Mouse (Mus musculus) neutrophil, adult 83 days (primary cell): Measurements from ENCODE around the gene Dnaaf2. TPM values are rescaled to one million over a fixed set of nuclear protein-coding genes. Genes with fewer than 3 reads are reported as not detected.

ENCODE experiments used
- total RNA-seq, 2 experiments: library from RNA; stranded (reverse); gene quantifications; one replicate each; pipeline ENCODE4 v1.2.4; 2023

Gene Dnaaf2
- 1 to 10 TPM; 1.5 to 1.8 TPM for total RNA-seq

DNA sequence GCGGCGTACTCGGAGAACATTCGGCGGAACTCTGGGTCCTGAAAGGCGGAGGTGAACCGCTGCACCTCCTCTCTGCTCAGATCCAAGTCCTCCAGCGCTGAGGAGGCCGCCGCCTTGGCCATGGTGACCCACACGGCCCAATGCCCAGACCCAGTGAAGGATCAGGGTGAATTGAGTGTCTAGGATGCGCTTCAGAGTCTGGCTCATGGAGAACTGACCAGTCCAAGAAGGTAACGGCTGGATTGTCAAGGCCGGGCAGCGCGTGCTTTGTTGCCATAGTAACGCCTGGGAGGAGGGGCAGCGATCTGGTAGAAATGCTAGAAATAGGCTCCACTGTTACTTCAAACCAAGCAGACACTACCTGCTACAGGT lies at the start of gene Dnaaf2:
Dnaaf2 (minus strand) TSS at position 266 of the 372 bp plus-strand sequence.

DNA sequence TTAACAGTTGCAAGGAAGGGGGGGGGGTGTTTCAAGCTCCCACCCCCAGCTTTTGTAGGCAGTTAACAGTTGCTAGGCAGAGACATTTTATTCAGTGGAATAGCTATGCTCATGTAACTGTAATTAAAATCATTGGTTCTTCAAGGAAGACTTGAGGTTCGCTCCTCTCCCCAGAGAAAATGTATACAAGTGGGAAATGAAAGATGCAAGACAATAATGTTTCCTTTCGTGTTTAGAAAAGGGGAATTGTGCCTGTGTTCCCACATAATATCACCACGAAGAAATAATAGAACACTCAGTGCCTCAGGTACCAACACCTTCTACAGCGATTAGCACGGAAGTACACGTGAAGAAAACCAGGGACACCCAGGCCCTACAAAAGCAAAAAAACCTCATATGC lies 42.6 kb upstream of the Dnaaf2 start, which contains the start of gene Klhdc1:
Klhdc1 (plus strand) TSS at position 301 of the 400 bp plus-strand sequence.

DNA sequence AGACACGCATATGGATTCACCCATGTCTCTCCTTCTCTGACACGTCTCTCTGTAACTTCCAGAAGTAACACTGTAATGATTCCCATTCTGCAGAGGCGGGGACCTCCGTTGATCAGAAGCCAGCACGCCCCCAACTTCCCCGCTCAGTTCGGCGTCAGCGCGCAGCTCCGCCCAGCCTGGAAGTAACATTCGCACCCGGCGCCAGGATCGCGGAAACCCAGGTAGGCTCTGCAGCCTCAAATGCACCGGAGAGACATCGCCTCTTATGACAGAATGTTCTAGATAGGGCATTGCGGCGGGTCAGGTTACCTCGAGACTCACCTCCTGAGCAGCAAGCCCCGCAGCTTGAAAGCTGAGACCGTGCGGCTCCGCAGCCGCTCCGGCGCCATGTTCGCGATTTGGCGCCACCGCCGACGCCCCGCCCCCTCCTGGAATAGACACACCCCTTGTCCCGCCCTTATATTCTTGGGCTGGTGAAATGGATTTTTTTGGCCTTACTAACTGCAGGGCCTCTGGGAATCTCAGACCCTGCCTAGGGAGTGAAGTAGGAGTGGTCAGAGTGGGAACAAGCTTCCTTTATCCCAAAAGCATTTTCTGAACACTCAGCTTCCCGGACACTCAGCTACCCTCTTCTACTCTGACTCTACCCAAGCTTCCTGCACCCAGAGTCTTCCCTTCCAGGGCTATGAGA lies 29.7 kb upstream of the Dnaaf2 start, which contains the start of gene Pole2:
Pole2 (minus strand) TSS at position 420 of the 691 bp plus-strand sequence.

DNA sequence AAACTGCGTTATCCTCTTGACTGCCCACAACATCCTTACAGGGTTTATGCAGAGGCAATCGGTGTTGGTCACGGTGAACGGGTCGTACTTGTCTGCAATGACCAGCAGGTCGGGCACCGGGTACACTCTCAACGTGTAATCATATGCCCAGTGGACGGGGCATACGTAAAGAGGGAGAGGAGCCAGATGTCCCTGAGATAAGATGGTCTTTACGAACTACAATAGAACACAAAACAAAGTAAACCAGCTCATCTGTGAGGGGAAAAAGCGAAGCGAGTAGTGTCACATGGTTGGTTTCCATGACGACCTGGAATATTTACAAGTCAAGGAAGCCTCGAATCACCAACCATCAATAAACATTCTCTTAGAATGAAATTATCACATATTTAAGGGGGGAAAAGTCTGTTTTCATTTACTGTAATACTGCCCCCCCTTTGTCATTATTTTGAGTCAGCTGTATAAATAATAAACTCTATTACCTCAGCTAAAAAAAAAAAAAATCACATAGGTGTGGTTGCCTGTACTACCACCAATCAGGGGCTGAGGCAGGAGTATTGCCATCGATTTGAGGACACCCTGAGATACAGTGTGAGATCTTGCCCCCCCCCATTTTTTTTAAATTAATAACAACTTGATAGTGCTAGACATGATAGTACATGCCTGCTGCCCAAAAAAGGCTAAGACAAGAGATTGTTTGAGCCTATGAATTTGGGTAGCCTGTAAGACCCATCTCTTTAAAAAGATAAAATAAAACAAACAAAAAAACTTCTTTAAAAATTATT lies 6.0 kb upstream of the Dnaaf2 start, which contains the start of gene Gm49384:
Gm49384 (minus strand) TSS at position 216 of the 782 bp plus-strand sequence.

DNA sequence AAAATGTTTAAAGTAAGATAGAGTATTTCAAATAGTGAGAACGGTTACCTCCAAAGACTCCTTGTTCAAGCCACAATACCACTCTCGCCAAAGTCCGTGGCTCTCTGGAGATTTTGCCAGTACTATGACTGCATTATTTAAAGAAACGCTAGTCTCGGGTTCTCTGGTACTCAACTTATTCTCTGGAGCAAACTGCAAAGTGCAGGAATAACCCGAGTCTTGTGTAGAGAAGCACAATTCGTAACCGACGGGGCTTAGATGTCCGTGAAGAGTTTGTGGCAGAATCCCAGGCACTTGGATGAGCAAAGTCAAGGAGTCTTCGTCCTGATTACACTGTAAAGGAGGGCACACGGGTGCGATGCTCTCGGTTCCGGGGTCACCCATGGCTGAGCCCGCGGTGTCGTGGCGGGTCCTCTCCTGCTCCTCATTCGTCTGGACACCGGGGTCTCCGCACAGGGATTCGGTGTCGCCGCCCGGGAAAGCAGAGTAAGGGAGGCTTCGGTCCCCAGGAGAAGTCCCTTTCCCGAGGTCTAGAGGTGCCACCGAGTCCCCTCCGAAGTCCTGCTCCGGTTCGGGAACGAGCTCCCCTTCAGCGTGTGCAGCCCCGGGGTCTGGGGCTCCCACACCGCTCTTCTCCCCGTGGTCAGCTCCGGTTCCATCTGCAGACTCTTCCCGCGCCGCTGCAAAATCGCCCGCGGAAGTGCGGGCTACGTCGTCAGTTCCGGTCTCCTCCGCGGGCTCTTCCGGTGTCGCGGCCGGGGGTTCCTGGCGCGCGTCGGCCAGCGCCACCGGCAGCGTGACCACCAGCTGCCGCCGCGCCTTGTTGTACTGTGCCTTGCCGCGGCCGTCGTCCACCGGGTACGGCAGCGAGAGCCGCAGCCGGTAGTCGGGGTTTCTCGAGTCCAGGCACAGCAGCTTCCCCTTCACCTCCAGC lies 1.5 kb downstream of the Dnaaf2 start, which contains the start of gene Gm49383:
Gm49383 (minus strand) TSS at position 661 of the 934 bp plus-strand sequence.

DNA sequence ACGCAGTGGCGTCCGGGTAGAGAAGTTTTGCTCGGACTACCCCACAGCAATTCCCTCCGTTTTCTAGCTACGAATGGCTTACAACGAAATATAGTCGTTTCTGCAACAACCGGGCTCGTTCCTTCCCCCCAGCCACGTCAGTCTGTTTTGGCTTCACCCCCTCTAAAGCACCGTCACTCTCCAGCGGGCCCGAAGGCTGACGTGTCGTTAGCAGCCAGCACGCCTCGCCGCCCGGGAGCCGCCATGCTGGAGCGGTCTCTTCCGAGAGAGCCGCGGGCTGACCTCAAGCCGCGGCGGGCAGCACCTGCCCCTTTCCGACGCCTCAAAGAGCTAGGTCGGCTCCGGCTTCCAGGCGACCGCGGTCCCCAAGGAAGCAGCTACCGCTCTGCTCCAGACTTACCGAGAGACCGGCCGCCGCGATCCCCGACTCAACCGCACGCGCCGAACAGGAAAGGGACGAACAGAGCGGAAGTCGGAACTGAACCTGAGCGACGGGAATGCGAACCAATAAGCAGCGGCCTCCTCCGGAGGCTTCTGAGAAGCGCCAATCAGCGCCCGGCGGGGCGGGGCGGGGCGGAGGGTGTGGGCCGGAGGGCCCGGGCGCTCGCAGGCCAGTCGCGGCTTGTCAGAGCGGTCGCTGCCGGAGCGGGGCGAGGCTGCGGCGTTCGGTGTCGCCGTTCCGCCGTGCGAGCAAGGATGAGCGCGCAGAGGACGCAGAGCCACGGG lies 14.5 kb downstream of the Dnaaf2 start, which contains the start of the genes Rpl36al and Mgat2:
Rpl36al (minus strand) TSS at position 501 of the 726 bp plus-strand sequence.
Mgat2 (plus strand) TSS at position 575 of the 726 bp plus-strand sequence.

DNA sequence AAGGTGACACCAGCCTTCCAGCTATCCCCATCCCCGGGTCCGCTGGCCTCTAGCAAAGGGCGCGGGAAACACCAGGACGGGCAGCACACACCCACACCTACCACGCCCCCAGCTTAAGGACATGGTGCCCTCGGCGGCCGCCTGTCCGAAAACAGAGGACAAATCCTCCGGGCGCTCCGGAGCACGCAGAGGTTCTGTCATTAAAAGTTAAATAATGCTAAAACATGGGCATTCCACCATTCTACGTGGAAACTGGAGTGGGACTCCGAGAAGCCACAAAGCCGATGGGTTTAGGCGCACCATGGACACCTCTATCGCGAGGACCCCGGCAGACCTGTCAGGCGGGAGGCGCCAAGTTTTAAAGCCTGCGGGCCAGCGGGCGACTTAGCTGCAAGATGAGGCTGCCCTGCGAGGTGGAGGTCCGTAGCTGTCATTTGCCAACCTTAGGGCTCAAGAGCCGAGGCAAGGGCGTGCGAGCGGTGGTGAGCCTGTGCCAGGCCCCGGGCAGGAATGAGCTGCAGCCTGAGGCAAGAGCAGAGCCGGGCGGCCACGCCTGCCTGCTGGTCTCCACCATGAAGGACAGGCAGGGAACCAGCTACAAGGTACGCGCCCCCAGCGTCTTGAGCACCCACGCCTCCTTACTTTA lies 29.6 kb downstream of the Dnaaf2 start, which contains the start of gene Lrr1:
Lrr1 (plus strand) TSS at position 354 of the 646 bp plus-strand sequence.

DNA sequence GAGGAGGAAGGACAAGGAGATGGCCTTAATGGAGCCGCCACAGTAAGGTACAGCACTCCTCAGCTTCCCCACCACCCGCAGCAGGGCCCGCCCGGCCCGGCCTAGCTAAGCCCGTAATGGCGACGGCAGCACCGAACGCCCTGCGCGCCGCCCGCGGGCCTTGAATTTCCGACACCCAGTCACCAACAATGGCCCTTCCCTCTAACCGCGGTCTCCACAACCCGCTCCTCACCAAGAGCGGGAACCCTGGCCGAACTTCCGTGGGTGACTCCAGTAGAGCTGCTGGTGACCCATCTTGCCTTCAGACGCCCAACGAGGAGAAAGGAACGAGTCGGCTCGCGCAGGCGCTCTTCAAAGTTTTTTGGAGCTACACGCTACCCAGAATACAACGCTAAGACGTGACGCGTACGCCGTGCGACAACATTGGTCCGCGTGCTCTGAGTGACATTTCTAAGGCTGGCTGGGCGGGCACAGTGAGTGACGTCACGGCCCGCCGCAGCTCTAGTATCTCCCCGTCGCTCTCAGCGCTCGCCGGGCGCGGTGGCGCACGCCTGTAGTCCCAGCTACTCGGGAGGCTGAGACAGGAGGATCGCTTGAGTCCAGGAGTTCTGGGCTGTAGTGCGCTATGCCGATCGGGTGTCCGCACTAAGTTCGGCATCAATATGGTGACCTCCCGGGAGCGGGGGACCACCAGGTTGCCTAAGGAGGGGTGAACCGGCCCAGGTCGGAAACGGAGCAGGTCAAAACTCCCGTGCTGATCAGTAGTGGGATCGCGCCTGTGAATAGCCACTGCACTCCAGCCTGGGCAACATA lies 39.3 kb downstream of the Dnaaf2 start, which contains the start of gene Rps29:
Rps29 (minus strand) TSS at position 422 of the 813 bp plus-strand sequence.

Other genes starting within 250 kb of the Dnaaf2 start
- 1,000 to 10,000 TPM; 1,662 to 1,683 TPM for gene Rps29, start 39.2 kb downstream of the Dnaaf2 start, total RNA-seq
- gene Lrr1, start 29.6 kb downstream of the Dnaaf2 start, total RNA-seq: 1 to 10 TPM; 4.7 to 5.9 TPM
- 100 to 1,000 TPM; 236 to 244 TPM for gene Rpl36al, start 14.3 kb downstream of the Dnaaf2 start, total RNA-seq
- gene Mgat2, start 14.3 kb downstream of the Dnaaf2 start, total RNA-seq: 10 to 100 TPM; 31.6 to 34.1 TPM
- gene Gm49383, start 1.3 kb downstream of the Dnaaf2 start, total RNA-seq: 1 to 10 TPM; 5.2 to 5.5 TPM
- 1 to 10 TPM; 7.3 to 7.7 TPM for gene Gm49384, start 5.8 kb upstream of the Dnaaf2 start, total RNA-seq
- 10 to 100 TPM; 11.0 to 11.7 TPM for gene Pole2, start 29.8 kb upstream of the Dnaaf2 start, total RNA-seq
- 1 to 10 TPM in 1 of 2 experiments, under 1 TPM in 1; 0.51 to 1.0 TPM for gene Klhdc1, start 42.7 kb upstream of the Dnaaf2 start, total RNA-seq
- gene Klhdc2, start 98.3 kb upstream of the Dnaaf2 start, total RNA-seq: 10 to 100 TPM; 21.8 to 22.7 TPM
- 10 to 100 TPM; 28.9 to 36.5 TPM for gene Nemf, start 158.7 kb upstream of the Dnaaf2 start, total RNA-seq
- gene Arf6, start 173.7 kb upstream of the Dnaaf2 start, total RNA-seq: 100 to 1,000 TPM; 129 to 130 TPM
- gene Gm9887, start 174.0 kb upstream of the Dnaaf2 start, total RNA-seq: not detected